Mouse (Mus musculus) kidney, adult 11 months (tissue): Measurements from ENCODE around the gene Rapgef5.

Experiments
- DNase-seq: peaks from one replicate; pipeline ENCODE4 v3.0.0; 2022

The Rapgef5 gene

GRCm38 (mm10) chr12:117727481-117728177, 211.3 kb downstream of the Rapgef5 start:
- no peak for DNase-seq

GRCm38 (mm10) chr12:117728178-117728611, 211.9 kb downstream of the Rapgef5 start:
- DNase-seq, result peak; percentile 14

GRCm38 (mm10) chr12:117733611-117734010, 217.3 kb downstream of the Rapgef5 start:
- no peak for DNase-seq

GRCm38 (mm10) chr12:117736130-117736529, 219.9 kb downstream of the Rapgef5 start:
- no peak for DNase-seq

GRCm38 (mm10) chr12:117736928-117737327, 220.6 kb downstream of the Rapgef5 start:
- no peak for DNase-seq

- no peak for DNase-seq
These were observed 221.2 kb downstream of the Rapgef5 start for GRCm38 (mm10) chr12:117737332-117738031.

DNA sequence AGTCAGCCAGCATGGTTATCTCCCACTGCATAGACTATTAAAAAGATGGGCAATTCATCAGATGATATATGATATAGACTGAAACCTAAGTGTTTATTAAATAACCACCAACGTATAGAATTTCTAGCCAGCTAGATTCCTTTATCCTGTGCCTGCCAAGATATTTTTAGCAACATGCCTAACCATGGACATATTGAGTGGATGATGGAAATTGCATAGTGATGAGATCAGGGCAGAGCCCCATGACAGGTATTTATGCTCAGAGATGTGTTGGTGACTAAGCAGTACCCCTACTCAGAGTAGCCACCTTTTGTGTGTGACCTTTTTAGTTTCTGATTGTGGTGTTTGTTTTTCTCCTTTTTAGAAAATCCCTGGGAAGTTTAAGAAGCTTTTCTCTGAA, 226.2 kb downstream of the Rapgef5 start:
- no peak for DNase-seq

- DNase-seq, result no peak
These were observed 228.6 kb downstream of the Rapgef5 start for GRCm38 (mm10) chr12:117744580-117745483.

DNA sequence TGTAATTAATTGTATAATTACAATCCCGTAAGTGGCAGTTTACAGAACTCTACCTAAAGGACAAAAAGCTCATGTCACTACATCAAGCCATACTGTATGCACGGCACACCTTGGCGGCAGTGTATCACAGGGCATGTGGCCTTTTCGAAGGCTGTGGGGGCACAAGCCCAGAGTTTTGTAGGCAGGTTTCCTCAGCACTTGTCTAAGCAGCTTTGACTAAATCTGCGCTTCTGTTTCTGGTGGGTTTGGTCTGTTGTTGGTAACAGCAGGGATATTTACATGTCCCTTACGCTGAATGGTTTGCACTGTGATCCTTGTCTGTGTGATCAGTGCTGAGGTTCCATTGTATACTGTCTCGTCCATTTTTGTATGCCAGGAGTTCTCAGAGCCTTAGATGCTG, 230.3 kb downstream of the Rapgef5 start:
- DNase-seq, result no peak

GRCm38 (mm10) chr12:117751045-117751444, 234.8 kb downstream of the Rapgef5 start:
- DNase-seq, result no peak

DNA sequence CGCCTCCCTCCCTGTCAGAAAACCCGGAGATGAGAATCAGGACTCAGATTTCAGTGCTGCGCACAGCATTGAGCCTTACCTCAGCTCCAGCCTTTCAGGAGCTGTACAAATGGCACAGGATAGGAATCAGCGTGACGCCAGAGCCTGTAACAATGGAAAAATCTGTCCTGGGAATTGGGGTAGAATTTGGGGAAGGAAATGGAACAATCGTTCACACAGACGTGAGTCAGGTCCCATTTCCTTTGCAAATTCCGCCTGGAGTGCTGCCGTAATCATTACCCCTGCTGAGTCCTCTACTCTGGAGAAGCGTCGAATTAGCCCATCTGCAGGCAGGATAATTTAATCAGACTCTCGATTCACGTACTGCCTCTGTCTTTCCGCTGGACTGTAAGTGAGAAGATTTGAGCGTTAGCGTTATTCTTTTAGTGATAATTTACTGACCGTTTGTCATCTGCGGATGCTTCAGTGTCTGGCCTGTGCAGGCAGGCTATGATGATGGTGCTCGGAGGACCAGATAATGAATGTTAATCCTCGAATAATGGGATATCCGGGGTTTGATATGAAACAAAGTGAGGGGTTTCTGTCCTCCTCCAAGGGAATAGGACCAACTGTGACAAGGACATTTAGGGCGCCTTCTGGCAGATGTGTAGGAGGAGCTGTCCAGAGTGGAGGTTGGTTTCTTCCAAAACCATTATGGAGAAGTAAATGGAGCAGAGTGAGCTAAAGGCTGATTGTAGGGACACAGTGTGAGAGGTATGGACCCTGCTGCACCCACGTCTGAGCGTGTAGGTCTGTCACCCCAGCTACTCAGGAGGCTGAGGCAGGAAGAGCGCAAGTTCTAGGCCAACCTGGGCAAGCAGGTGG, 235.5 kb downstream of the Rapgef5 start:
- DNase-seq, result peak; percentile 51

GRCm38 (mm10) chr12:117756010-117756409, 239.7 kb downstream of the Rapgef5 start:
- peak; percentile 16 for DNase-seq

- no peak for DNase-seq
These were observed 244.1 kb downstream of the Rapgef5 start for GRCm38 (mm10) chr12:117760373-117760772.

- no peak for DNase-seq
These were observed 244.6 kb downstream of the Rapgef5 start for GRCm38 (mm10) chr12:117760846-117761245.

GRCm38 (mm10) chr12:117761698-117762097, 245.4 kb downstream of the Rapgef5 start:
- DNase-seq, result no peak

DNA sequence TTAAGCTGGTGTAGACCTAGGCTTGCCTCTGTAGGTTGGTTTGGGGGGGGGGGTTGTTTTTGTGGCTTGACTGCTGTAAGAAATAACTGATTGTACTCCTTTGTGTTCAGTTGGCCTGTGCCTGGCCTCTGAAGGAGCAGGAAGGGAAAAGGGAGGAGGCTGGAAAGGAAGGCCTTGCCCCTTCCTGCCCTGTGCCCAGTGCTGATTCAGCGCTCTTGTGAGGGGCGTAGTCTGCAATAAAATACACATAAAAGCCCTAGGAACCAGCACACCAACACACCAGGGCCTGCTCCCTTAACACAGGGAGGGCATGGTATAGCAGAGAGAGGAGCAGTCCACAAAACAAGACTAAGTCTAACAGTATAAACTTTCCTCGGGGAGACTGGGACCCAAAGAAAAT, 247.0 kb downstream of the Rapgef5 start:
- DNase-seq, result peak; percentile 27

DNA sequence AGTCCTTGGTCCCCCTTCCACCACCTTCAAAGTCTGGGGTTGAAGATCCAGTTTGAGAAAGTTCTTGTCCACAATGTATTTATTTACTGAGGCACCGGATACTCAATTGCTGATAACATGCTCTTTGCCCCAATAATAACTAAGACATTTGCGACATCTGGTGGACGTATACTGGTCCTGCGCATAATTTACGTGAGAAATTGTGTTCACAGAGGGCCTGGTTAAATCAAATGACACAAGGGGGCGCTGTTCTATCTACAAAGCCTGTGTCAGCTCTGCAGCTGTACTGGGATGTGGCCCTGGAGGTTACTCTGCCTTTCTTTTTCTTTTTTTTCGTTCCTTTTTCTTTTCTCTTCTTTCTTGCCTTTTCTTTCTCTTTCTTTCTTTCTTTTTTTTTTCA, 248.6 kb downstream of the Rapgef5 start:
- peak; percentile 67 for DNase-seq

- DNase-seq, result peak; percentile 24
These were observed 252.8 kb downstream of the Rapgef5 start for GRCm38 (mm10) chr12:117769113-117769512.

GRCm38 (mm10) chr12:117770211-117770610, 253.9 kb downstream of the Rapgef5 start:
- DNase-seq, result no peak

DNA sequence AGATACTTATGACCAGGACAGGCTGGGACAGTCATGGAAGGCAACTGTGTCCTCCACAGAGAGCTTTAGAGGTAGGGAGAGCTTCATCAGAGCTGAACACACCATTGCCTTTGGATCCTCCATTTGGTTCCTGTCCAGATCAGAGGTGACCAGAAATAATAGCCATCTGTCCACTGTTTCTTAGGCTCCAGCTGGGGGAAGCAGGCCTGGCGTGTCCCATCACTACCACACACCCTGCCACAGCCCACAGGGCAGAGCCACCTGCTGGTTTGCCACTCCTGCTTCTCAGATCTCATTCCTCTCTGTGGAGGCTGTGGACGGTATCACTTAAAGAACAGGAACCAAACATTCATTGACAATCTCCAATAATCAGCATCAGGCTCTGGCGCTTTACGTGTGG, 254.9 kb downstream of the Rapgef5 start:
- no peak for DNase-seq

GRCm38 (mm10) chr12:117772638-117773037, 256.4 kb downstream of the Rapgef5 start:
- DNase-seq, result peak; percentile 29

- DNase-seq, result no peak
These were observed 260.6 kb downstream of the Rapgef5 start for GRCm38 (mm10) chr12:117776841-117777240.
